Mouse (Mus musculus) CD4-positive helper T cell, adult 2 months (primary cell): ENCODE measurements at regions not wholly inside any gene's neighbourhood (a gene's known extent, or its start where the extent isn't known, plus 50 kb on each side); places are given as distances from the start of the nearest gene placed in this dataset.

Source experiments
- DNase-seq: peaks from one replicate; pipeline ENCODE4 v3.0.0-alpha.2; 2012; ENCODE audit warnings: low read depth, missing footprints, low spot score

DNA sequence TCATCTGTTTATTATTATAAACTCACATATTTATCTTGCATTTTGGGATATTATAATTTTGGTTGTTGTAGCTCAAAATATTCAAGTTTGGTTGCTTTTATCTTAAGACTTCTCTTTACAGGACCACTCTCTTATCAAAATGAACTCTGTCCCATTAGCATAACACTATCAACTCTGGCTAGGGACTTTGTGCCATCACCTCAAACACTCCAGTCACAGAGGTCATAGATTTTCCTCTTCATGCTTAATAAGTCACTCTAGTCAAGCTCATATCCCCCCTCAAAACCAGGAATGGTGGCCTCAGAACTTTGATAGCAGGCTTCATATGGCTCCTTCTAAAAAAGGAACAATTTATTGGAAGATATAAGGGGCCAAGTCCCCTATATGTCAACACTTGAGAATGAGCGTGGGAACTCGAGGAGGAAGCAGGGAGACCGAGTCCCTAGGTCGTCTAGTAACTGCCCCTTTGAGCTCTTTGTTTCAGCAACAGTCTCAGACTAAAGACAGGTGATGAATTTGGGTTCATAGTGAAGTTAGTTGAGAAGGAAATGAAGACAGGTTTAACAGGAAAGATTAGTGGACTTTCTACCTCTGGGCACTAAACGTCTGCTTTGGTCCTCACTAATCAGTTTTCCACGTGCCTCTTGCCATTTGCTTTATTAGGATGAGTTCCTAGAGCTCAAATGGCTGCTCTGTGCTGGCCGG is 565.4 kb upstream of the Pkn2 start:
- DNase-seq = no peak

DNA sequence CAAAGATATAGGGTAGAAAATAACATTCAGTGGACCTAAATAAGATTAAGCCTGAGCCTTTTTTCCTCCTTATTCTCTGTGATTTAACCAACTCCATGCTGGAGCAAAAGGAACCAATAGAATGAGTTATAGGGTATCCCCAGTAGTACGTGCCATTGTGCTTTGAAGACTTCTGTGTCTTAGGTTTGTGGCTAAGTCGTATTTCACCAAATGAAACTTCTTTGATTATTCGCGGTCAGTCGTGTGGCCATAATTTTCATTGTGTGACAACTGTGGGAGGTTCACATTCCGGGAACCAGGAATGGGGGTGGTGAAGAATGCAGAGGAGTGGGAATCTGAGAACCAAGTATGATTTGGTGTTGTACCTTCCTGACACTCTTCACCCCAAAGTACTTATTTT is 535.6 kb upstream of the Pkn2 start:
- no peak for DNase-seq

DNA sequence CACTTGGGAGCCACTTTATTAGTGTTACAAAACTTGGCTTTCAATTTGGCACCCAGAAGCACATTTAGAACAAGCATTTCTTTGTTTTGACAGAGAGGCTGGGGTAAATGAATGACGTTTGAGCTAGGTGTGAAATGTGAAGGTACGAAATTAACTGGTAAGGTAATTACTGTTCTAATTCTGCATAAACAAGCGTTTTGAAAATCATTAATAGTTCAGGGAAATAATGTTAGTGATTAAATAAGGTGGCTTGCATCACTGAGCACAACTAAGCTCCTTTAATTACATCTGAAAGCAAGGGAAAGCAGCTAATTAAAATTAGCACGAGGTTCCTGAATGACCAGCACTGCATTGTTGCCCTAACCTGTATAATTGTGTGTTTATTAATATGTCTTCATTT is 529.9 kb upstream of the Pkn2 start:
- DNase-seq = no peak

DNA sequence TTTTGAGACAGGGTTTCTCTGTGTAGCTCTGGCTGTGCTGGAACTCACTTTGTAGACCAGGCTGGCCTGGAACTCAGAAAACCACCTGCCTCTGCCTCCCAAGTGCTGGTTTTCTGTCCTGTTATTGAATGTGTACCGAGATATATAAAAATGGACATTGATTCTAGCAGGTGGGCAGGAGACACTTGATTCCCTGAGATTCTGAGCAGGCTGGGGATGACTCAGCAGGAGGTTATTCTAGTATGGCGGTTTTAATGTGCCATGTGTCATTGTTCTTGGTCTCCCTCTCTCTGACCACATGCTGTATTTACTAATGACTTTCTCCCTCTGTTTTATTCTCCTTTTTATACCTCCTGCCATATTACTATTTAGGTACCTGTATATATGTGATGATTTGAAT is 517.2 kb upstream of the Pkn2 start:
- no peak for DNase-seq

DNA sequence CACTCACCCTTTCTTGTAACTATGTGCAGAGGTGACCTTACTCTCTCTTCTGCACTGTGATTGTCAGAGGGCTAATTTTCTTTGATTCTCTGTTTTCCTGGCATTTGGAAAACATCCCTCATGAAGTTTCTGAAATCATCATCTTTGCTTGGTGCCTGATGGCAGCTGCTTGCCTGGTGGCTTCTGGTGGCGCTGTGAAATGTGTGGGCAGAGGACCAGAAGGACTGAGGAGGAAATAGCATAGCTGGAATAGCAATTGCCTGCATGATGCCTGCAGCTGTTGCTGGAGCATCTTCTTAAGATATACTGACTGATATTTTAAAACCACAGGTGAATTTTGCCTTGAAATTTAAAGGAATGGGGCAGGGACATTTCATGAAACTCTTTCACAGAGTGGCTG is 502.6 kb upstream of the Pkn2 start:
- no peak for DNase-seq

DNA sequence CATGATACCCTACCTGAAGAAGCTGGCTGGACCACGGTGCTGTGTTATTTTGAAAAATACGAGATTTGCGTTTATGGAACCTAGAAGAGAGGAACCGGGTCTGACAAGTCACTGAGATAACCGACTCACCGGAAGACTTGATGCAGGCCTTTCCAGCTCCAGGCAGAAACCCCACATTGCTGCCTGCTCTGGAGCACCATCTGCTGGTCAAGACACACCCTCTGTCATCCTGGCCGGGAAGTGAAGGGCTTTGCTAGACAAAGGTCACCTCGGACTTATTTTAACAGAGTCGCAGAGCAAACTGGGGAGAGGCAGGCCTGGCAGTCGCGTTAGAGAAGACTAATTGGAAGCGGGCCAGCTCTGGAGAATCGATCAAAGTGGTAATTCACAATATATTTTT is 497.4 kb upstream of the Pkn2 start:
- DNase-seq = peak; percentile 18

DNA sequence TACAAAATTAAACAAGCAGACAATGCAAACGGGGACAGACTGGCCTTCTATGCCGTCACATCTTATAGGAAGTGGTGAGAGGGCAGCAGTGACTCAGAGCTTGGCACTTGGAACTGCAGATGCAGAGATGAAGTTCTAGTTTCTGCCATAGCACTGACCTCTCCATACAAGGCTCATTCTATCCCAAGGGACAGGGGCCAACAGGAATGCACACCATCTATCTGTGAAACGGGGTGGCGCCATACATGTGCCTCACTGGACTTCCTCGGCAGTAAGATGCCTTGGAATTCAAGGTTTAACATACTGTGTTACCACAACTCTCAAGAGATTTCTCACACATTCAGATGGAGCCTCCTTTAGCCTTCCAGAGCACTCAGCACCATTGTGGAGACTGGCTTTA is 495.6 kb upstream of the Pkn2 start:
- DNase-seq = no peak

DNA sequence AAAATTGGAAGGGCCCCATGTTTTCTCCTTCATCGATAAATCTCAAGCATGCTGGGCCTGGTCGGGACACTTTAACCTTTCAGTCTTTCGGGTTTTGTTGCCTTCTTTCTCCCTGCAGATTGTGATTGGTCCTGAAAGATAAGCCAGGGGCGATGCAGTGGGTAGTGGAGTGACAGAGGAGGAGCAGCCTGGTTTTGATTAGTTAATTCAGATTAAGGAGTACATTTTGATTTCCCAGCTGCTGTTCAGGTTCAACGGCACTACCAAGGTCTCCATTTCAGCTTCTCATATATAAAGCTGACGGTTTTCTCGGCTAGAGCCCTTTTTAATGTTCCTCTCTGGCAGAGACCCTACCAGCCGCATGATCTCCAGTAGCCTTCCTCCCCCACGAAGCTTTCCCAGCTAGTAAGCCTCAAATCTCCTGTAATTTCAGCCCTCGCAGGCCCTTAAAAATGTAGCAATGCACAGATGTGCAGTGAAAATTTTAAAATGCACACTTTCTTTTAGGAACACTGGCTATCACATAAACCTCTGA is 493.8 kb upstream of the Pkn2 start:
- DNase-seq = no peak

DNA sequence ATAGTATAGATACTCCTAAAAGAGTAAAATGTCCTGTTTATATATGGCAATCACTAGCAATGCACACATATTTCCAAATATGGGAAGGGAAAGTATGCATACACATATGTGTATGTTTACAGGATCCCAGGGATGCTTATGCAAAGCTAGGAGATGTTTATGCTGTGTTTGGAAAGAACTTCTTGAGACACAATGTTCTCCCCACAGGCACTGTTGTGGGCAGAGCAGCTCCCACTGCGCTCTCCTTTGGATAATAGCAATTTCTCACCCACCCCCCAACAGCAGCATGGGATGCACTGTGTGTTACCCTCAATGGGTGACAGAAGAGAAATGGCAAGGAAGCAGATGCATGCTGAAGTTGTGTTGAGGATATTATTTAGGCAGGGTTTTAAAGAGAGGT is 491.7 kb upstream of the Pkn2 start:
- DNase-seq = no peak

DNA sequence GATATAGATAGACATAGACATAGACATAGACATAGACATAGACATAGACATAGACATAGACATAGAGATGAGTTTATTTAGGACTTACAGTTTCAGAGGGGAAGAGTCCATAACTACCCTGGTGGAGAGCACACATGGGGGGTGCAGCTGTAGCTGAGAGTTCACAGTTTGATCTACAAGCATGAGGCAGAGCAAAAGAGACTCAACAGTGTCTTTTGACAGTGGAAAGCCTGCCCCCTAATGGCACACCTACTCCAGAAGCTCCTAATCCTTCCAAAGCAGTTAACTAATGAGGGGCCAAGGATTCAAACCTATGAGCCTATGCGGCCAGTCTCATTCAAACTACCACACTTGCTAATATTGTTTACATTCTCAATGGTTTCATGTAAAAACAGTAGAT is 487.2 kb upstream of the Pkn2 start:
- no peak for DNase-seq

DNA sequence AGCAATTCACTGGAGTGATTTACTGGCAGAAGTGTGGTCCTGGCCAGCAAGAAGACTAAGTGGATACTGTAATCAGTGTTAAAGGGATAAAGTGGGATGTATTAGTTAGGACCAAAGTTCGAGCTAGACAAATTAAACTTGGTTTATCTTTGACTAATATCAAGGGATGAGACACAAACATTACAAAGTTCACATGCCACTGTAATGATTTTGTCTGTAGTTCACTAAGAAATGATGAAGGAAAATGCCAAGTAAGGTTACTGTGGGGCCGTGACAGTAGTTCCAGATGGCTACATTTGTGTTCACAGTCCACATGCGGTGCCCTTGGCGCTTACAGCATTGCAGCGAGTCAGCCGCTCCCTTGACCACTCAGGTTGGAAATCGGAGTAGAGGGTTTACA is 458.2 kb upstream of the Pkn2 start:
- DNase-seq = no peak

DNA sequence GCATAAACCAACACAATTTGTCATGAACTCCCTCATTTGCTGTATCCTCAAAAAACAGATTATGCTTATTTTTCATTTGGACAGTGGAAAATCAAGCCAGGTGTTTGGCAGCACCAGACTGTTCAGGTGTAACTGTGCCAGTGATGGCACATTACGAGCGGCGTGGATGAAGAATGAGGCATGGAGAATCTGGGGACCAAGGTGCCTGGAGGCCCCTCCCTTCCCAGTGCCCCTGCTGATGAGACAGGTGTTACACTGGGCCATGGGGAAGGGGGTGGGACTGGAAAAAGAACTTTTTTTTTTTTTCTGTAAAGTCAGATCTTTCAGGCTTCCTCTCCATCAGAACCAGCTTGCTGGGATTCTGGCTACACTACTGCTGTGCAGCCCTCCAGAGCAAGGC is 451.5 kb upstream of the Pkn2 start:
- no peak for DNase-seq

DNA sequence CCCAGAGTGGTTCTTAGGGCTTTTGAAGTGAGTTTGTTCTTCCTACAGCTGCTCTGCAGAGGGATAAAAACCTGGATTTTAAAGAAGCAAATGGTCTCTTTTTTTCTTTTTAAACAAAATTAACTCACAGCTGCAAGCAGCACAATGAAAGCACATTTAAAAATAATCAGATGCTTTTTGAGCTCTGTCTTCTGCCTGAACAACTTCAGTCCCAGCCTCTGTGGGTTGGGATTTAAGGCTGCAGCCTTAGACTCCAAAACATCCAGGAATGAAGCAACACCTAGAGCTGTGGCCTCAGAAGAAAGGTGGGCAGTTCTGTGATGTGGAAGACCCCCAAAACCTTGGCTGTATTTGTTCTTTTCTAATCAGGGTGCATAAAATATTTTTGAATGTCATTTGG is 446.7 kb upstream of the Pkn2 start:
- no peak for DNase-seq

DNA sequence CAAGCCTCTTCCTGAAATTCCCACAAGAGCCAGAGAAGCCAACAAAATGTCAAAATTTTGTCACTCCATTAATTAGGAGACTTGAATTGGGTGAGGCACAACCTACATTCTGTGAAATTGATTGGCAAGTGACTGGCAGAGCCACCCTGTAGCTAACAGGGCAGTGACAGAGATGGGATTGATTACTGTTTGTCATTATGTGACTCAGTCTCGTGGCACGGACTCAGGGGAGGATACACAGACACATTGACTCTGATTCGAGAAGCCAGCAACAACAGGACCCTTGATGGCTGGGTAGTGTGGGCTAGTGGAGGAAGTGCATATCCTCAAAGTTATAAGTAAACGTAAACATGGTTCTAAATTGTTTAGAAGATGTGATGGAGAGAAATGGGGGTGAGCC is 445.8 kb upstream of the Pkn2 start:
- no peak for DNase-seq

DNA sequence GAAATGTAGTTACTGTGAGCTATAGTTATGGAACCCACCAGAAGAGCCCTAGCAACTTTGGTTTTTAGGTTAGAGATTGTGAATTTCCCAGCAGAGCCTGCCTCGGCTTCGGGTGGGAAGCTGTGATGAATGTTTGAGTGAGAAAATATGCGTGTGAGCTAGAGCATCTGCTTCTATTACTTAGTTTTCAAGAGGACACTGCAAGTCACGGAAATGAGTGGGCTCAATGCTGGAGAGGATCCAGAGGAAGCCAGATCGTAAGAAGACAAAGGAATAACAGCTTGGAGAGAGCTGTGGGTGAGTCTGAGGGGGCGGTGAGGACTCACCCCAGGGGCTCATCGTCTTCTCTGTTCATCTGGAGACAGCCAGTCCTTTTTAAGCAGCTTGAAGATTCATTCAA is 434.7 kb upstream of the Pkn2 start:
- DNase-seq = no peak

DNA sequence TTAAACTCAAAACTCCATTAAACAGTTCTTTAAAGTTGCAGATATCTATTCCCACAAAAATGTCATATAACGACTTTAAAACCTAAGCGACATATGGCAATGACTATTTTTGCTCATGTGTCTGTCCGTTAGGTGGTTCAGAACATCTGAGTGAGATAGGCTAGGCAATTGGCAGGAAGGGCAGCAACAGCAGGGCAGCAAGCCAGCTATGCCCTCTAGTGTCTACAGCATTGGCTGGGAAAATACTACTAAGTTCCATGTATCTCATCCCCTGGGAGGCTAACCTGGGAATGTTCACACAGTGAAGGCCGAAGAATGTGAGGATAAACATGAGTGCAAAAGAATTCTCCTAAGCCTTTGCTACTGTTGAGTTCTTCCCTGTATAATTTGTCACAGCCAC is 410.0 kb upstream of the Pkn2 start:
- DNase-seq = no peak

DNA sequence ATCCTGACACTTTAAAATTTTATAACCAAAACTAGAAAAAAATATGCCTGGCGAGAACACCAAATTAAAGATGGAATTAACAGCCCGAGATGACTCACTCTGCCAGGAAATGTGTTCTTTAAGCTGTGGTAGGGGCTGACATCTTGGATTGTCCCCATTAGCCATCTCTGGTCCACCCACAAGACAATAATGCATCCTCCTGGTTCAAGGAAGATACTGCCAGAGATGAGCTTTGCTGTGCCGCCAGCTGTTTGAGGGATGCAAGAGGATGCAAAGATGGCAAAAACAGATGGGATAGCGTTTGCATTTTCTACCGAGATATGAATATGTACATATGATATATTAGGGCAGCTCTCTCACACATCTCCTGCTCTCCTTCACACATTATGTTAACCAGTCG is 382.3 kb upstream of the Pkn2 start:
- DNase-seq = no peak

DNA sequence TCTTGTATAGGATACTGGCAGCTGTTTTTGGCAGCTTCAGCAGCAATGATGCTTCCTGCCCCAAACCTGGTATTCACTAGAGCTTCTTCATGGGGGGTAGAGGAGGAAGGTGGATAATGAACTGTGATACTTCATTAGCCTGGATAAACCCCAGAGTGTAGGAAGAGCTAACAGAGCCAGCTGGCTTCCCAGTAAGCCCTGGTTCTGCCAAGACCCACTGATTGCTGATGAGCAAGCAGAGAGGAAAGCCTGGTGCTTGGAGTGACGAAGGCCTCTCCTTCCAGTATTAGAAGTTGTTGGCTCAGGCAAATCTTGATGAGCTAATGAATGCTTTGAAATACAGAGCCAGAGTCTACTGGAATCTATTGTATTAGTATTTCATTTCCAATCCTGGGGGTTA is 370.8 kb upstream of the Pkn2 start:
- DNase-seq = no peak

DNA sequence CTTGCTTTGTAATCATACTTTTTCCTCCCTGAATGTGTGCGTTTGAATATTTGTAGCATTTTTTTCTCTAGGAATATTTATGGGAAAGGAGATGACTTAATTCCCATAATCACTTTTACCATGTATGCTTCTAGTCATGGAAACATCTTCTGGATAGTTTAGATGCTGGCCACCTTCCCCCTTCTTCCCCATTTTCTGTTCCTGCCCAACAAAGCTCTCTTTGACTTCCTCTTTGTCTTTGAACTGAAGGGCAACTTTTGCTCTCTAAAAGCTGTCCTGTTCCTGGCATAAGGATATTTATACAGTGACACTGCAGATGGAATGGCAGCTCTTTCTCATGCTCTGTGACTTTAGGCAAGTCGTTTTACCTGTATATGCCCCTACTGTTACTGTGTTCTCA is 370.2 kb upstream of the Pkn2 start:
- no peak for DNase-seq

DNA sequence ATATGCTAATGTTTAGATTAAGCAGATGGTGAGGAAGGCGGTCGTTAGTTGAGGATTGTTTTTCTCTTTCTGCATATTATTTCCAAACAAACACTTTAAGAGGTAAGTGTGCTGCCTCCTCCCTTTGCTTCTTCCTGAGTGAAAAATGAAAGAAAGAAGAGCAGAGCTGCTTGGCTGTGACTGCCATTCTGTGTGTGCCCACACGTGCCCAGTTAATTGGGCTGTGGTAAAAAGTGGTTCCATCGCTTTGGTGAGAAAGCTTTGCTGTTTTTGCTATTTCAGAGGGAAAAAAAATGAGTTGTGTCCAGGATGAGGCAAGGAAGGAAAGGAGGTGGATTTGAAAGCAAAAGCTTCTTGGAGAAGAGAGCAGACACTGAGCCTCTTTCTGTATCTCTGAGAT is 360.9 kb upstream of the Pkn2 start:
- DNase-seq = no peak

DNA sequence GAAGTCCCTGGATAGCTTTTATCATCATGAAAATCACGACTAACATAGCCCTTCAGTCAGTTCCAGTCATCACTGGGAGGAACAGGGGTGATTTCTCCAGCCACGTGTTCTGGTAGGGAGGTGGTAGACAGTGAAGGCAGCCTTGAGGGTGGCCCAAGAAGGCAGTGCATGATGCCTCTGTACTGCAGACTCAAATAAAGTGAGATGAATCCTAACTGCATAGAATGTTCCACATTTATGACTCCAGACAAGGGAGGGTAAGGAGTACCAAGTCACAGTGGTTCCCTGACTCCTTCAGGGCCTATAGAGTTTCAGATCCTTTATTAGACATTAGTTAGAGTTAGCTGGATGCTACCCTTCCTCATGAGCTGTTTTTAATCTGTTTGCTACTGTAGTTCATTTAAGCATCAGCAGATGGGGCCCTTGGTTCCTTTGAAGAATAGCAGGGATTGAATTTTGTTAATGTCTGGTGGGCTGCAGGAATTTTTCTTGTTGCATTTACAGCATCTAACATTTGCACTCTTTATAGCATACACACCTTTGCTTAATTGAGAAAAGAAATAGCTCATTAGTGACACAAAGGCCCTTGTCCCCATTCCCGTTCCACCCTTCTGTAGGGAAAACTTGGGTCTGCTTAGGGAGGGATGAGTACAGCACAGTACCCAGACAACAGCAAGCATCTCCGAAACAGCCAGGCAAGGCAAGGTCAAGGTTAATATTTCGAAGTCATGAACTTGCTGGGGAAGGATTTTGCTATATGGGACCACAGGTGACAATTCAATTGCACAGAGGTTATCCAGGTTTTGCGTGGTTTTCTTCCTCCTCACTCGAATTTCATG is 359.0 kb upstream of the Pkn2 start:
- no peak for DNase-seq

DNA sequence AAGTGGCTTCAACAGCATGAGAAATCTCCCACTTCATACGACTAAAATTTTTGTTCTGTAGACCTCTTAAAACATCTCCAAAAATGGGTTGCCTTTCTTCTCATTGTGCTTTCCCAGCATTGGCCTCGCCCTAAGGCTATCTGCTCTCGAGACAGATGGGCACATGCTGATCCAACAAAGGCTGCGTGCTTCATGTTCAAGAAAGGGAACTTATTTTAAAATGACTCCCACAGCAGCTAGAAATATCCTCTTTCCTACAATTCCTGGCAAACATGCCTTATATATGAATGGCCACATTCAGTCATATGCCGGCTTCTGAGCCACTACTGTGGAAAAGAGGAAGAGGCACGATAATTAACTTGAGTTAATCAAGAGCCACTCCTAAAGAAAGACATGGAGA is 356.7 kb upstream of the Pkn2 start:
- DNase-seq = no peak
